Mouse (Mus musculus) gastrocnemius, postnatal 36 days (tissue): ENCODE measurements around the gene Snrpg. TPM values are rescaled to one million over a fixed set of nuclear protein-coding genes. Genes with fewer than 3 reads are reported as not detected.

Experiments used
- DNase-seq, 2 experiments: peaks; one replicate each; pipeline ENCODE4 v3.0.0; 2022
- intact Hi-C: fragments of 180-260 bp; cut with DNase I; formaldehyde crosslinking; loops from one replicate; pipeline ENCODE4 v1.15.1; 2025
- total RNA-seq, 2 experiments: library from RNA; stranded (reverse); gene quantifications; 2 replicates each; pipeline ENCODE4 v1.2.3; 2021

Snrpg gene
- total RNA-seq, 2 experiments from 2014 or later = 23.0 to 26.7 TPM

- intact Hi-C loops = no loop called here
- DNase-seq = peak; percentile 81 to 93
Measured at GRCm38 (mm10) chr6:86396581-86397256, 25.6 kb downstream of the Snrpg start, which contains the start of gene Pcyox1. Pcyox1 (minus strand) TSS chr6:86397154.

- DNase-seq = no peak
- intact Hi-C loops = no loop called here
Measured at GRCm38 (mm10) chr6:86397257-86397980, 26.3 kb downstream of the Snrpg start.

- intact Hi-C loops = no loop called here
- no peak for DNase-seq
Measured at GRCm38 (mm10) chr6:86398986-86399385, 27.9 kb downstream of the Snrpg start.

GRCm38 (mm10) chr6:86399995-86400394 is 28.9 kb downstream of the Snrpg start:
- intact Hi-C loops = loop anchor here (2.0 kb wide), 1 partner anchor 35 kb away; the partner anchor contains the start of gene Fam136a
- no peak for DNase-seq

GRCm38 (mm10) chr6:86400972-86401371 is 29.9 kb downstream of the Snrpg start:
- intact Hi-C loops = loop anchor here (2.0 kb wide), 1 partner anchor 36 kb away; the partner anchor contains the start of gene Fam136a
- peak; percentile 48 to 59 for DNase-seq

- intact Hi-C loops = no loop called here
- DNase-seq = no peak
Measured at GRCm38 (mm10) chr6:86402681-86403607, 31.8 kb downstream of the Snrpg start.

- peak; percentile 81 to 86 for DNase-seq
- intact Hi-C loops = no loop called here
Measured at GRCm38 (mm10) chr6:86403728-86404099, 32.6 kb downstream of the Snrpg start.

GRCm38 (mm10) chr6:86404100-86404861 is 33.2 kb downstream of the Snrpg start, which contains the start of gene Tia1:
Tia1 (plus strand) TSS chr6:86404219.
- DNase-seq = peak; percentile 92 to 99
- intact Hi-C loops = no loop called here

- DNase-seq = no peak
- intact Hi-C loops = no loop called here
Measured at GRCm38 (mm10) chr6:86404996-86405395, 33.9 kb downstream of the Snrpg start.

- DNase-seq = no peak
- intact Hi-C loops = no loop called here
Measured at GRCm38 (mm10) chr6:86406306-86406705, 35.2 kb downstream of the Snrpg start.

- no peak for DNase-seq
- intact Hi-C loops = no loop called here
Measured at GRCm38 (mm10) chr6:86418711-86419110, 47.6 kb downstream of the Snrpg start.

GRCm38 (mm10) chr6:86419239-86419638 is 48.1 kb downstream of the Snrpg start:
- intact Hi-C loops = no loop called here
- DNase-seq = no peak

- intact Hi-C loops = no loop called here
- DNase-seq = no peak
Measured at GRCm38 (mm10) chr6:86420491-86420890, 49.4 kb downstream of the Snrpg start.

GRCm38 (mm10) chr6:86426358-86426757 is 55.3 kb downstream of the Snrpg start, which contains the start of gene Gm44790:
Gm44790 (plus strand) TSS chr6:86426658.
- DNase-seq = no peak
- intact Hi-C loops = no loop called here

Other genes starting within 250 kb of the Snrpg start
- gene Tgfa, start 176.1 kb upstream of the Snrpg start, total RNA-seq = under 1 TPM; 0.13 to 0.22 TPM
- gene Fam136a, start 5.7 kb upstream of the Snrpg start, total RNA-seq = 10 to 100 TPM; 11.9 to 15.1 TPM
- 10 to 100 TPM; 53.1 to 54.2 TPM for gene Pcyox1, start 25.9 kb downstream of the Snrpg start, total RNA-seq
- gene Tia1, start 32.9 kb downstream of the Snrpg start, total RNA-seq = 10 to 100 TPM; 18.9 to 20.1 TPM
- gene Gm44790, start 55.4 kb downstream of the Snrpg start, total RNA-seq = 1 to 10 TPM in 1 of 2 experiments, not detected in 1; 1.2 TPM
- 1 to 10 TPM; 6.1 to 7.8 TPM for gene C87436, start 67.1 kb downstream of the Snrpg start, total RNA-seq
- 100 to 1,000 TPM; 102 to 112 TPM for gene Pcbp1, start 155.0 kb downstream of the Snrpg start, total RNA-seq